Mouse (Mus musculus) CH12.LX (cell line): Measurements from ENCODE around the gene Fastkd5. TPM values are rescaled to one million over a fixed set of nuclear protein-coding genes. Genes with fewer than 3 reads are reported as not detected.

Source experiments
- DNase-seq: peaks from one replicate; pipeline ENCODE4 v3.0.0-alpha.2; 2013; ENCODE audit errors: extremely low read depth
- H3K27ac ChIP-seq: 2 replicates; pipeline ENCODE4 v1.5.1; 2012; ENCODE audit warnings: low read depth, mild to moderate bottlenecking, control low read depth, moderate library complexity; ENCODE audit not compliant: insufficient read depth
- H3K27me3 ChIP-seq: replicated peaks from 2 replicates; pipeline ENCODE3; 2012; ENCODE audit warnings: inconsistent platforms
- H3K36me3 ChIP-seq, 2 experiments: replicated peaks in 1 of 2; 2 replicates each; pipeline versions ENCODE3 to v1.6.1; 2012; ENCODE audit warnings: inconsistent platforms in 1 of 2, low read length in 1 of 2, mild to moderate bottlenecking in 1 of 2, mixed read lengths in 1 of 2, moderate library complexity in 1 of 2; ENCODE audit not compliant: control insufficient read depth in 1 of 2, insufficient read depth in 1 of 2
- H3K4me1 ChIP-seq, 2 experiments: 2 replicates each; pipeline ENCODE4 v1.6.1; 2012; ENCODE audit warnings: inconsistent platforms in 1 of 2, moderate library complexity in 1 of 2; ENCODE audit not compliant: insufficient read depth in 2 of 2, control insufficient read depth in 1 of 2
- H3K4me2 ChIP-seq: 2 replicates; pipeline ENCODE4 v1.6.1; 2012; ENCODE audit warnings: low read depth, mild to moderate bottlenecking, control low read depth; ENCODE audit not compliant: poor library complexity, insufficient read depth, severe bottlenecking
- H3K4me3 ChIP-seq, 3 experiments: fragments of 150-350 bp in 1 of 3; sonication (generic) in 1 of 3; replicated peaks in 1 of 3; 2 replicates each; pipeline versions ENCODE3 to v1.5.1; 2011 to 2012; ENCODE audit warnings: low read depth in 2 of 3, low read length in 2 of 3, mild to moderate bottlenecking in 2 of 3, moderate library complexity in 2 of 3, control low read depth in 1 of 3, improper control_type of control experiment in 1 of 3, inconsistent platforms in 1 of 3, mixed read lengths in 1 of 3; ENCODE audit not compliant: poor library complexity in 1 of 3
- H3K79me2 ChIP-seq: replicated peaks from 2 replicates; pipeline ENCODE4 v1.6.1; 2012; ENCODE audit warnings: mild to moderate bottlenecking, moderate library complexity; ENCODE audit not compliant: control insufficient read depth, poor library complexity, insufficient read depth, severe bottlenecking; ENCODE audit errors: extremely low read depth
- H3K9ac ChIP-seq: 2 replicates; pipeline ENCODE4 v1.6.1; 2012; ENCODE audit warnings: low read depth, mild to moderate bottlenecking, control low read depth, moderate library complexity; ENCODE audit not compliant: insufficient read depth
- H3K9me3 ChIP-seq: replicated peaks from 2 replicates; pipeline ENCODE3; 2012; ENCODE audit warnings: low read length, inconsistent platforms, mixed read lengths
- EP300 ChIP-seq: IDR thresholded peaks from 2 replicates; pipeline ENCODE4 v1.6.1; 2011; ENCODE audit warnings: low read length, improper control_type of control experiment
- GABPA ChIP-seq: IDR thresholded peaks from 2 replicates; pipeline ENCODE4 v1.6.1; 2012; ENCODE audit warnings: low read depth, low read length, improper control_type of control experiment, inconsistent platforms; ENCODE audit not compliant: insufficient replicate concordance
- IRF4 ChIP-seq: IDR thresholded peaks from 2 replicates; pipeline ENCODE4 v1.6.1; 2014; ENCODE audit warnings: low read depth, mild to moderate bottlenecking, inconsistent platforms, low read length, improper control_type of control experiment
- JUND ChIP-seq: conservative IDR thresholded peaks from 2 replicates; pipeline ENCODE4 v1.6.1; 2011; ENCODE audit warnings: low read depth, low read length, improper control_type of control experiment
- MAFK ChIP-seq: IDR thresholded peaks from 2 replicates; pipeline ENCODE4 v1.6.1; 2011; ENCODE audit warnings: low read length, improper control_type of control experiment; ENCODE audit not compliant: insufficient replicate concordance
- MXI1 ChIP-seq: IDR thresholded peaks from 2 replicates; pipeline ENCODE4 v1.6.1; 2011; ENCODE audit warnings: mild to moderate bottlenecking, low read depth, low read length, improper control_type of control experiment
- MYC ChIP-seq: IDR thresholded peaks from 2 replicates; pipeline ENCODE4 v1.6.1; 2011; ENCODE audit warnings: low read depth, mild to moderate bottlenecking, improper control_type of control experiment, low read length
- NRF1 ChIP-seq: IDR thresholded peaks from 2 replicates; pipeline ENCODE4 v1.6.1; 2014; ENCODE audit warnings: low read depth, mild to moderate bottlenecking, inconsistent platforms, low read length, improper control_type of control experiment, moderate library complexity
- PAX5 ChIP-seq: IDR thresholded peaks from 2 replicates; pipeline ENCODE4 v1.6.1; 2012; ENCODE audit warnings: low read length, inconsistent platforms, mixed read lengths
- POLR2A ChIP-seq: IDR thresholded peaks from 2 replicates; pipeline ENCODE4 v1.6.1; 2011; ENCODE audit warnings: low read depth, mild to moderate bottlenecking, improper control_type of control experiment, low read length
- POLR2AphosphoS2 ChIP-seq: IDR thresholded peaks from 2 replicates; pipeline ENCODE4 v1.6.1; 2011; ENCODE audit warnings: low read depth, low read length, improper control_type of control experiment
- SIN3A ChIP-seq: IDR thresholded peaks from 2 replicates; pipeline ENCODE4 v1.6.1; 2012; ENCODE audit warnings: low read length, improper control_type of control experiment, inconsistent platforms
- TBP ChIP-seq: conservative IDR thresholded peaks from 2 replicates; pipeline ENCODE4 v1.6.1; 2011; ENCODE audit warnings: low read depth, low read length, improper control_type of control experiment
- UBTF ChIP-seq: IDR thresholded peaks from 2 replicates; pipeline ENCODE4 v1.6.1; 2012; ENCODE audit warnings: low read depth, mild to moderate bottlenecking, inconsistent platforms, low read length, improper control_type of control experiment, moderate library complexity
- USF1 ChIP-seq: IDR thresholded peaks from 2 replicates; pipeline ENCODE4 v1.6.1; 2014; ENCODE audit warnings: low read depth, mild to moderate bottlenecking, inconsistent platforms, low read length, improper control_type of control experiment
- ZC3H11A ChIP-seq: IDR thresholded peaks from 2 replicates; pipeline ENCODE4 v1.6.1; 2012; ENCODE audit warnings: low read depth, mild to moderate bottlenecking, inconsistent platforms, low read length, improper control_type of control experiment
- ZKSCAN1 ChIP-seq: IDR thresholded peaks from 2 replicates; pipeline ENCODE4 v1.6.1; 2012; ENCODE audit warnings: low read depth, inconsistent platforms, low read length, improper control_type of control experiment, borderline replicate concordance
- ZNF384 ChIP-seq: IDR thresholded peaks from 2 replicates; pipeline ENCODE4 v1.6.1; 2012; ENCODE audit warnings: low read depth, low read length, improper control_type of control experiment, inconsistent platforms
- dilution Hi-C: fragments of 300-500 bp; cut with MboI; formaldehyde crosslinking; loops from 2 replicates; pipeline ENCODE4 v1.14.3; 2020; ENCODE audit warnings: low sequenced_read_pairs; ENCODE audit not compliant: extremely low pct_unique_long_range_greater_than_20kb, extremely low pct_ligation_motif_present
- in situ Hi-C: fragments of 300-500 bp; cut with MboI; formaldehyde crosslinking; loops from 3 replicates; pipeline ENCODE4 v1.14.3; 2019; ENCODE audit warnings: low sequenced_read_pairs, low pct_ligation_motif_present, low pct_unique_long_range_greater_than_20kb, mixed read lengths
- polyA plus RNA-seq: library from polyadenylated mRNA; unstranded; fragments of >175 nt; gene quantifications from 2 replicates; pipeline ENCODE4 v1.2.1, GENCODE M21; 2012; ENCODE audit warnings: low read depth; ENCODE audit not compliant: insufficient read length
- total RNA-seq, 2 experiments: library from RNA; depleted of rRNA; stranded (reverse); fragments of 300-350 nt in 1 of 2; fragments of >200 nt in 1 of 2; gene quantifications; 2 replicates each; pipeline ENCODE4 v1.2.3; 2012 to 2014

Gene Fastkd5
- total and polyA plus RNA-seq, 3 experiments = 6.0 to 14.8 (median 9.1) TPM

DNA sequence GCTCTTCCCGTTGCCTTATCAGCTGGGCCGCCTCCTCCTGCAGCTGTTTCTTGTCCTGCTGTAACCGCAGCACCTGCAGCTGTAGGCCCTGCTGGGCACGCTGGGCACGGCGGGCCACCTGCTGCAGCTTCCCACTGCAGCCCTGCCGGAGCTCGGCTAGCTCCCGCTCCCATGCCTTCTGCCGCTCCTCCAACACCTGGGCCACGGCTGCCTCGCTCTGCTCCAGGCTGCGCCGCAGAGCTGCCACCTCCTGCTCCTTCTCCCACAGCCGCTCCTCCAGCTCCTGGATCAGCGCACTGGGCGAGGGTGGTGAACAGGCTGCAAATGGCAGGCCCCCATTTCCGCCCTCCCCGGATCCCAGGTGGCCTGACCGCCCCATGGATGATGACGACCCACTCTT lies 6.0 kb upstream of the Fastkd5 start:
- in situ Hi-C loops = no loop called here
- dilution Hi-C loops = no loop called here
- TF ChIP-seq IRF4 = no peak
- no peak for TF ChIP-seq POLR2AphosphoS2
- TF ChIP-seq PAX5 = no peak
- no peak for TF ChIP-seq MAFK
- no peak for TF ChIP-seq GABPA
- no peaks in the 10 kb centered on the region for H3K9me3 ChIP-seq
- peaks cover 3 to 33% of the 10 kb centered on the region in 2 experiments for H3K36me3 ChIP-seq
- no peak overlapping the region for H3K9ac ChIP-seq
- no peak overlapping the region for H3K4me3 ChIP-seq
- H3K4me2 ChIP-seq = no peak overlapping the region
- peaks cover 13 to 27% of the 10 kb centered on the region in 2 experiments for H3K4me1 ChIP-seq
- no peak for DNase-seq
- H3K27me3 ChIP-seq = no peaks in the 10 kb centered on the region
- H3K27ac ChIP-seq = no peak overlapping the region
- H3K79me2 ChIP-seq = no peaks in the 10 kb centered on the region

DNA sequence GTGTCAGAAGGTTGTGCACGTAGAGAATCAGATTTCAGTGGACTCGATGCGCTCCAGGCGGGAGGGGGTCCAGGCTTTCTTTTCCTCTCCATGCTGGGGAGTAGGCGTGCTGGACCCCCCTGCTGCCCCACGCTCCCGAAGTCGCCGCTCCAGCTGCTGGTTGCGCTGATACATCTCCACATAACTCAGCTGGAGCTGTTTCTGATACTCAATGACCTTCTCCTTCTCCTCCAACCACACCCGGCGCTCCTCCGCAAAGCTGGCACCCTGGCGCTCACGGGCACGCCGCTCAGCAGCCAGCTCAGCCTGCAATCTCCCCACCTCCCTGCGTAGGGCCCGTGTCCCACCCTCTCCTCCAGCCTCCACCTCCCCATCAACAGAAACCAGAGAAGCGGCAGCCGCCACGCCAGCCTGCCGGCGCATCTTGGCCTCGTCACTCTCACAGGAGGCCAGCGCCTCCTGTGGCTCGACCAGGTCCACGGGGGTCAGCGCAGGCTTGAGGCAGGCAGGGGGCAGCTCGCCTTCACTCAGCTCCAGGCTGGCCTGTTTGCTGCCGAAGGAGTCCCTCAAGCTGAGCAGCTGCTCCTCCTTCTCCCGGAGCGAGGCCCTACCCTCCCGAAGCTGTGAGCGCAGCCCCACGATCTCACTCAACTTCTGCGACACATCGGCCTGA lies 5.0 kb upstream of the Fastkd5 start:
- Histone ChIP-seq H3K36me3 (peaks cover 3 to 33% of the 10 kb centered on the region in 2 experiments), H3K4me2 (no peak overlapping the region), H3K27ac (no peak overlapping the region), H3K9me3 (no peaks in the 10 kb centered on the region), H3K79me2 (peaks cover under 1% of the 10 kb centered on the region; the same call in 1 of the 2 replicates)
- DNase-seq = no peak
- in situ Hi-C loops (no loop called here), dilution Hi-C loops (no loop called here)
- TF ChIP-seq USF1 = no peak
- TF ChIP-seq, all 38 proteins: peak for 0
- H3K4me3 ChIP-seq = no peak overlapping the region
- no peaks in the 10 kb centered on the region for H3K27me3 ChIP-seq
- H3K9ac ChIP-seq = no peak overlapping the region
- peaks cover 16 to 30% of the 10 kb centered on the region in 2 experiments for H3K4me1 ChIP-seq

DNA sequence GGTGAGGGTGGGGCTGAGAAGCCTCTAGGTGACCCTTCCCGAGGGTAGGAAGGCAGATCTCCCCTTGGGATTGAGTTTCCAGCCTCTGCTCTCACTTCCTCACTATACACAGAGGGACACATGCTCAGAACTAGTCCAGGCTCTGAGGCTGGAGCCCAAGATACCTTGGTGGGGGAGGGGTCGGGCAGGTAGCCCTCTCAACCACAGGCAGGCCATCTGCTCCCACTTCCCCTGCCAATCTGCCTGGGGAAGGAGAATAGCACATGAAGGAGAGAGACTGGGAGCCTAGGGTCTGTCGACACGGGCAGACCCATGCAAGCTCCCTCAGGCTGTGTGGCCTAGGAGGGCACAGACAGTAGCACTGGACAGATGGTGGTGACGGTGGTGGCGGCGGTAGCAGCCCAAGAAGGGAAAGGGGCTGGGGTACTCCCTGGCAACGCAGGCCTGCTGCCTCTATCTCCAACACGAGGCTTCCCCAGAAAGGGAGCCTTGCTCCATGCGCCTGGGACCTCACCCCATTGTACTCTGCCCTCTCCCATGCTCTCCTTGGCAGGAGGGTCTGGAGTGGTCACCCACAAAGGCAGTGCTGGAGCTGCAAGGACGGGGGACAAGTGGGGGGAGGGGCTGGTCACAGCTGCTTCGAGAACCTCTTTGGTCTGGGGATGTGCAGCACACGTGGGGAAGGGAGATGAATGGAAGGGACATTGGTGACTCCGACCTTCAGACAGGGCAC lies 4.3 kb upstream of the Fastkd5 start:
- Histone ChIP-seq H3K9me3 (no peaks in the 10 kb centered on the region), H3K4me2 (no peak overlapping the region), H3K27me3 (no peaks in the 10 kb centered on the region), H3K36me3 (peaks cover 3 to 33% of the 10 kb centered on the region in 2 experiments), H3K9ac (no peak overlapping the region), H3K4me1 (peaks cover 16 to 30% of the 10 kb centered on the region in 2 experiments), H3K27ac (no peak overlapping the region), H3K4me3 (no peak overlapping the region), H3K79me2 (peaks cover 8% of the 10 kb centered on the region)
- TF ChIP-seq MYC (no peak), USF1 (no peak), ZC3H11A (no peak), ZKSCAN1 (no peak), MXI1 (no peak), JUND (no peak), EP300 (no peak), TBP (no peak), NRF1 (no peak), IRF4 (no peak), UBTF (no peak), PAX5 (no peak), POLR2A (no peak), MAFK (no peak), SIN3A (no peak), ZNF384 (no peak), POLR2AphosphoS2 (no peak)
- in situ Hi-C loops (no loop called here), dilution Hi-C loops (no loop called here)
- no peak for DNase-seq
